Mouse (Mus musculus): ENCODE results near the gene Asah2. TPM values are rescaled to one million over a fixed set of nuclear protein-coding genes. Genes with fewer than 3 reads are reported as not detected.

Asah2 gene
- polyA plus RNA-seq, 1 experiment from 2014 or later, result 3.3 TPM

DNA sequence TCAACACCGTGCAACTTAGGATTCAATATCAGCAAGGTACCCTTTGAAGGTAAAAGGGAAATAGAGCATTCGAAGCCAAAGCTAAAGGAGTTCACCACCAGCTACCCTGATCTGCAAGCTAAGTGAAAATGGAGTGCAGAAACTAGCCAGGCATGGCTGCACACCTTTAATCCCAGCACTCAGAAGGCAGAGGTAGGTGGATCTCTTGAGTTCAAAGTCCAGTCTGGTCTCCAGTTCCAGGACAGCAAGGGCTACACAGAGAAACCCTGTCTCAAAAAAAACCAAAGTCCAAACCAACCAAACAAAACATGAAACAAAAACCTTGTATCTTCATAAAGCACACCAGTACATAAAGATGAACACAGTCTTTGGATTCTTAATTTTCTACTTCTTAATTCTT is 11.7 kb upstream of the Asah2 start:
- WGBS, result 84% methylated on average over 2 of the region's 2 CpGs
- Histone ChIP-seq H3K4me3 (ENCODE audit: control insufficient read depth in 1 of 2, insufficient read depth in 1 of 2, low read depth in 1 of 2, low read length in 2 of 2) (no peak overlapping the region), H3K9me3 (ENCODE audit: control insufficient read depth, low read length) (no peaks in the 10 kb centered on the region), H3K4me1 (ENCODE audit: control insufficient read depth in 2 of 2, insufficient read depth in 2 of 2, low read length in 2 of 2) (no peaks in the 10 kb centered on the region; a peak in 1 of 4 replicates), H3K27me3 (ENCODE audit: control insufficient read depth, insufficient read depth, low read length) (no peaks in the 10 kb centered on the region), H3K36me3 (ENCODE audit: control insufficient read depth, insufficient read depth, low read length) (peaks cover 22% of the 10 kb centered on the region), H3K4me2 (ENCODE audit: low read length) (no peak overlapping the region), H3K27ac (replicated peaks in 1 of 2; ENCODE audit: control insufficient read depth in 1 of 2, insufficient read depth in 1 of 2, low read depth in 2 of 2, low read length in 2 of 2) (no peak overlapping the region), H3K9ac (ENCODE audit: low read length) (no peak overlapping the region)
- no peak for ATAC-seq (ENCODE audit: insufficient number of reproducible peaks, insufficient read depth, low FRiP score, low read depth)

DNA sequence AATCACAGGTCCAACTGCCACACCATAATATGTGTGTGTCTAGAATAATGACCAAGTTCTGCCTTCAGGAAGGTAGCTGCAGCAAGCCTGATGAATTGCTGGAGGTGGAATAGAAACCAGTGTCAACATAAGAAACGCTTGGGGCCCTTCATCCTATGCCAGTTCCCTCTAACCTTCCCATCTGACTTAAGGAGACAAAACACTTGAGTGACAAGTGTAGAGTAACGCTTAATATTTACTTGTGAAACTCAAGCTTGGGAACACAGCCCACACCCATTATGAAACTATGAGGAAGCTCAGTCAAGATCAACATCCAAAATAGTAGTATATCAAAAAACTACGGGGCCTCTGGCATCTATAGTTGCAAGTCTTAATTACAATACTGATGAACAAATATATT is 10.5 kb upstream of the Asah2 start:
- H3K36me3 ChIP-seq (ENCODE audit: control insufficient read depth, insufficient read depth, low read length), result peaks cover 16% of the 10 kb centered on the region
- no peak for ATAC-seq (ENCODE audit: insufficient number of reproducible peaks, insufficient read depth, low FRiP score, low read depth)
- WGBS, result 89% methylated on average over 3 of the region's 3 CpGs
- no peak overlapping the region for H3K4me3 ChIP-seq (ENCODE audit: control insufficient read depth in 1 of 2, insufficient read depth in 1 of 2, low read depth in 1 of 2, low read length in 2 of 2)
- H3K4me2 ChIP-seq (ENCODE audit: low read length), result no peak overlapping the region
- H3K27ac ChIP-seq (replicated peaks in 1 of 2; ENCODE audit: control insufficient read depth in 1 of 2, insufficient read depth in 1 of 2, low read depth in 2 of 2, low read length in 2 of 2), result no peak overlapping the region
- H3K9ac ChIP-seq (ENCODE audit: low read length), result no peak overlapping the region
- no peaks in the 10 kb centered on the region for H3K27me3 ChIP-seq (ENCODE audit: control insufficient read depth, insufficient read depth, low read length)
- H3K9me3 ChIP-seq (ENCODE audit: control insufficient read depth, low read length), result no peaks in the 10 kb centered on the region
- H3K4me1 ChIP-seq (ENCODE audit: control insufficient read depth in 2 of 2, insufficient read depth in 2 of 2, low read length in 2 of 2), result no peaks in the 10 kb centered on the region

DNA sequence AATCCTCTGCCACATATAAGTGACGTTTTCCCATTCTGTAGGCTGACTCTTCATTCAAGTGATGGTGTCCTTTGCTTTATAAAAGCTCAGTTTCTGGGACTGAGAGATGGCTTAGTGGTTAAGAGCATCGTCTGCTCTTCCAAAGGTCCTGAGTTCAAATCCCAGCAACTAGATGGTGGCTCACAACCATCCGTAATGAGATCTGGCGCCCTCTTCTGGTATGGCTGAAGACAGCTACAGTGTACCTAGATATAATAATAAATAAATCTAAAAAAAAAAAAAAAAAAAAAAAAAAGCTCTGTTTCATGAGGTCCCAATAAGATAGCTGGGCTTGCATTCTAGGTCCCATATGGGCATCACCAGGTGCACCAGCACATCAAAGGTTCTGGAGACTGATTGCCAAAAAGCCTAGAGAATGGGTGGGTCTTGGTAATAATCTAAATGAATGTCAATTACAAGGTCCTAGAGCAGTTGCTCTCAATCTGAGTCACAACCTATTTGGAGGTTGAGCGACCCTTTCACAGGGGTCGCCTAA is 9.5 kb upstream of the Asah2 start:
- Histone ChIP-seq H3K9ac (ENCODE audit: low read length) (no peak overlapping the region), H3K4me1 (ENCODE audit: control insufficient read depth in 2 of 2, insufficient read depth in 2 of 2, low read length in 2 of 2) (no peaks in the 10 kb centered on the region), H3K27me3 (ENCODE audit: control insufficient read depth, insufficient read depth, low read length) (no peaks in the 10 kb centered on the region), H3K9me3 (ENCODE audit: control insufficient read depth, low read length) (no peaks in the 10 kb centered on the region), H3K4me3 (ENCODE audit: control insufficient read depth in 1 of 2, insufficient read depth in 1 of 2, low read depth in 1 of 2, low read length in 2 of 2) (no peak overlapping the region), H3K4me2 (ENCODE audit: low read length) (no peak overlapping the region), H3K27ac (replicated peaks in 1 of 2; ENCODE audit: control insufficient read depth in 1 of 2, insufficient read depth in 1 of 2, low read depth in 2 of 2, low read length in 2 of 2) (no peak overlapping the region), H3K36me3 (ENCODE audit: control insufficient read depth, insufficient read depth, low read length) (peaks cover 16% of the 10 kb centered on the region)
- ATAC-seq (ENCODE audit: insufficient number of reproducible peaks, insufficient read depth, low FRiP score, low read depth), result no peak
- 80% methylated on average over 6 of the region's 6 CpGs for WGBS

DNA sequence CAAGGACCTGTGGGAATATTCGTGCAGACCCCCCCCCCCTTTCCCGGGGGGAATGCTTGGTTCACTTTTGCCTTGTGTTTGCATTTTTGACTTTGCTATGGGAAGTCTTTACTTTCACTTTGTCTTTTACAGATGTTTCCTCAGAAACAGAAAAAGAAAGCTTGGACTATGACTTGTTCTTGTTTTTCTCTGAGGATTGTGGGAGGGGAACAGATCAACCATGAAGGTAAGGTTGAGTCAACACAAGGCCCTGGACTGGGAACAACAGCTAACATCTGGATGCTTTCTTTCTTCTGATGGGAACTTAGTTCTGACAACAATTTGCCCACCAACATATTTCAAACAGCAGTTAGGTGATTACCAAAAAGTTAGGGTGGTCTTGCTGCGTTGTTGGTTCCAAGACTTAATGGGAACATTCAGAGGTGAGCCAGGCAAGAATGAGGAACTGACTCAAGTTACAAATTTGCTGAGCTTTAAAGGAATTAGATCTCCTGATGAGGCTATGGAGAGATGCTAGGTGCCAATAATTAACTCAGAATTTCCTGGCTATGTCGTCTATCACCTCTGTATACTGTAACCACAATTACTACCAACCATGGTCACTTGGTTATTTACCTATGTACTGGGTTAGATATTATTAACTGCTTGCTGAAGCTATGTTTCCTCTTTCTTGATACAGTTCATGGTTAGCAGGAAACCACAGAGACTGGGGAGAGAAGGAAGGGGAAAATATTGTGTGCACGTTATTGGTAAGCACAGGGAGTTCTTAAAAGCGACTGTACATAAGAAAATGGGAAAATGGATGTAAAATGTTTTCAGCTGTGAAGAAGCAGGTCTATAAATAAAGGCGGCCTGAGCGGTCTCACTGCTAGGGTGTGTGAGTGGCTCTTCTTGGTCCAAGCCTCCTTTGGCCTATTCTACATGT is 4.1 kb upstream of the Asah2 start:
- no peak for ATAC-seq (ENCODE audit: insufficient number of reproducible peaks, insufficient read depth, low FRiP score, low read depth)
- no peak overlapping the region for H3K4me2 ChIP-seq (ENCODE audit: low read length)
- H3K36me3 ChIP-seq (ENCODE audit: control insufficient read depth, insufficient read depth, low read length), result no peaks in the 10 kb centered on the region
- no peak overlapping the region for H3K4me3 ChIP-seq (ENCODE audit: control insufficient read depth in 1 of 2, insufficient read depth in 1 of 2, low read depth in 1 of 2, low read length in 2 of 2)
- no peak overlapping the region for H3K27ac ChIP-seq (replicated peaks in 1 of 2; ENCODE audit: control insufficient read depth in 1 of 2, insufficient read depth in 1 of 2, low read depth in 2 of 2, low read length in 2 of 2)
- peaks cover 3 to 16% of the 10 kb centered on the region in 2 experiments for H3K4me1 ChIP-seq (ENCODE audit: control insufficient read depth in 2 of 2, insufficient read depth in 2 of 2, low read length in 2 of 2)
- no peaks in the 10 kb centered on the region for H3K27me3 ChIP-seq (ENCODE audit: control insufficient read depth, insufficient read depth, low read length)
- no peak overlapping the region for H3K9ac ChIP-seq (ENCODE audit: low read length)
- 84% methylated on average over 8 of the region's 8 CpGs for WGBS
- no peaks in the 10 kb centered on the region for H3K9me3 ChIP-seq (ENCODE audit: control insufficient read depth, low read length)

DNA sequence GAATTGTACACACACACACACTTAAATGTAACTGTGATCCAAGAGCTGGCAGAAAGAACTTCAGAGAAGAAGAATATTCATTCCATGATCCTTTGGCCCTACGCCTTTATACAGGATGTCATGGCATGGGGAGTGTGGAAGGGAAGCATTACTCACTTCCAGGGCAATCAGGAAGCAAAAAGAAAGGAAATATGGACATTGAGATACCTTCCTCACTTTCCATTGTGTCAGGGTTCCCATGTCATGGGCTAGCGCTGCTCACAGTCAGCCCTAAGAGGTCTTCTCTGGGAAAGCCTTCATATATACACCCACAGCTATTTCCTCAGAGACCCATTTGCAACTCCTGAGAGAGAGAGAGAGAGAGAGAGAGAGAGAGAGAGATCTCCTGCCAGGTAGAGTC is 1.3 kb downstream of the Asah2 start:
- 71% methylated on average over 2 of the region's 2 CpGs for WGBS
- Histone ChIP-seq H3K4me1 (ENCODE audit: control insufficient read depth in 2 of 2, insufficient read depth in 2 of 2, low read length in 2 of 2) (peaks cover 6 to 28% of the 10 kb centered on the region in 2 experiments), H3K36me3 (ENCODE audit: control insufficient read depth, insufficient read depth, low read length) (no peaks in the 10 kb centered on the region), H3K9me3 (ENCODE audit: control insufficient read depth, low read length) (no peaks in the 10 kb centered on the region), H3K4me2 (ENCODE audit: low read length) (peak overlapping the region; percentile 72), H3K9ac (ENCODE audit: low read length) (no peak overlapping the region; the same call in 1 of the 2 replicates), H3K27ac (replicated peaks in 1 of 2; ENCODE audit: control insufficient read depth in 1 of 2, insufficient read depth in 1 of 2, low read depth in 2 of 2, low read length in 2 of 2) (peak overlapping the region; percentile 93 to 98), H3K27me3 (ENCODE audit: control insufficient read depth, insufficient read depth, low read length) (no peaks in the 10 kb centered on the region), H3K4me3 (ENCODE audit: control insufficient read depth in 1 of 2, insufficient read depth in 1 of 2, low read depth in 1 of 2, low read length in 2 of 2) (peak overlapping the region in 1 of 2 experiments; percentile 59; a peak in 1 of 4 replicates)
- no peak for ATAC-seq (ENCODE audit: insufficient number of reproducible peaks, insufficient read depth, low FRiP score, low read depth)

DNA sequence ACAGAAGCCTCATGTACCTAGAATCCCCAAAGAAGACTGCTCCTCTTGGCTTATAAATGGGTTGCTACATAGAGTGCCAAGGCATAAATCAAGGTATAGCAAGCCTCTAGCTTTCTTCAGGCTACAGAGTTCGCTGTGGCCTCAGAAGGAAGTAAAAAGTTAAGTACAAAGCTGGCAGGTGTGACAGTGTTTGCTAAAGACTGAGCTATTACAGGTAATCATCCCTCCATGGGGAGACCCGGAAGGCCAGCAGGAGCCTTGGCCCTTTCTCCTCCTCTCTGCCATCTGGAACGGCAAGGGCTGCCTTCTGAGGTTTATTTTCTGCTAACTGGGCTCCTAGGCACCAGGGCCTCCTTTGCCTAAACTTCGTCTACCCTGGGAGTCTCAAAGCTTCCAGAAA is 3.8 kb downstream of the Asah2 start:
- H3K4me1 ChIP-seq (ENCODE audit: control insufficient read depth in 2 of 2, insufficient read depth in 2 of 2, low read length in 2 of 2), result peaks cover 6 to 15% of the 10 kb centered on the region in 2 experiments; a peak in 3 of 4 replicates
- H3K36me3 ChIP-seq (ENCODE audit: control insufficient read depth, insufficient read depth, low read length), result no peaks in the 10 kb centered on the region
- no peak for ATAC-seq (ENCODE audit: insufficient number of reproducible peaks, insufficient read depth, low FRiP score, low read depth)
- no peak overlapping the region for H3K4me3 ChIP-seq (ENCODE audit: control insufficient read depth in 1 of 2, insufficient read depth in 1 of 2, low read depth in 1 of 2, low read length in 2 of 2)
- no peaks in the 10 kb centered on the region for H3K9me3 ChIP-seq (ENCODE audit: control insufficient read depth, low read length)
- H3K27ac ChIP-seq (replicated peaks in 1 of 2; ENCODE audit: control insufficient read depth in 1 of 2, insufficient read depth in 1 of 2, low read depth in 2 of 2, low read length in 2 of 2), result no peak overlapping the region
- no peaks in the 10 kb centered on the region for H3K27me3 ChIP-seq (ENCODE audit: control insufficient read depth, insufficient read depth, low read length)
- no peak overlapping the region for H3K9ac ChIP-seq (ENCODE audit: low read length)
- no peak overlapping the region for H3K4me2 ChIP-seq (ENCODE audit: low read length)
- 79% methylated on average over 4 of the region's 4 CpGs for WGBS

DNA sequence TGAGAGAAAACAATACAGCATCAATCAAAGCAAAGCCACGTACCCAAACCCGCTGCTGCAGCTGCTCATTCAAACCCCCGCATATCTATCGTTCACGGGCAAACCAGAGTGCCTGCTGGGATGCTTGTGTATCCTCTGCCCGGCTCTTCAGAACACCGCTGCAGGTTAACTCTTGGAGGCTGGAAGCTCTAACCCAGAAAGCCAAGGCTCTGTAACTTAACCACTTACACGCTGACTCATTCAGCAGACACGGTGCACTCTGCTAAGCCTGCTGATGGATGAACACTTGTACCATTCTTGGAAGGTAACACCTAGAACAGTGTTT is 5.1 kb downstream of the Asah2 start:
- Histone ChIP-seq H3K9ac (ENCODE audit: low read length) (peak overlapping the region; percentile 18; the same call in 1 of the 2 replicates), H3K4me2 (ENCODE audit: low read length) (peak overlapping the region; percentile 57), H3K27ac (replicated peaks in 1 of 2; ENCODE audit: control insufficient read depth in 1 of 2, insufficient read depth in 1 of 2, low read depth in 2 of 2, low read length in 2 of 2) (no peak overlapping the region), H3K4me1 (ENCODE audit: control insufficient read depth in 2 of 2, insufficient read depth in 2 of 2, low read length in 2 of 2) (peaks cover 6 to 15% of the 10 kb centered on the region in 2 experiments; a peak in 3 of 4 replicates), H3K9me3 (ENCODE audit: control insufficient read depth, low read length) (no peaks in the 10 kb centered on the region), H3K27me3 (ENCODE audit: control insufficient read depth, insufficient read depth, low read length) (no peaks in the 10 kb centered on the region), H3K4me3 (ENCODE audit: control insufficient read depth in 1 of 2, insufficient read depth in 1 of 2, low read depth in 1 of 2, low read length in 2 of 2) (peak overlapping the region; percentile 12 to 22; a peak in 2 of 4 replicates), H3K36me3 (ENCODE audit: control insufficient read depth, insufficient read depth, low read length) (no peaks in the 10 kb centered on the region)
- ATAC-seq (ENCODE audit: insufficient number of reproducible peaks, insufficient read depth, low FRiP score, low read depth), result no peak
- 12% methylated on average over 9 of the region's 9 CpGs for WGBS
